Comparison of ENCODE assay signal across 1 mouse cellular context in genomic region chr3:140531747-140532502, GRCm38 (mm10).
TF ChIP-seq lines count a peak whose summit lies in the region.

No protein-coding gene starts in this region.

TF ChIP-seq in CH12.LX, 34 proteins besides CTCF, POLR2A, EP300 and RAD21:
- TF ChIP-seq MAFK (IDR thresholded peaks at IDR 0.05; ENCODE audit: insufficient replicate concordance, low read length) (peak; percentile 93), SMC3 (IDR thresholded peaks at IDR 0.05; ENCODE audit: low read depth, low read length) (no peak)
